Mouse (Mus musculus) ES-Bruce4 (cell line): ENCODE results near the gene Hipk2. TPM values are rescaled to one million over a fixed set of nuclear protein-coding genes. Genes with fewer than 3 reads are reported as not detected.
A peak's percentile ranks its signal among the peaks of the same experiment; 100 is the strongest.

Experiments
- H3K27ac ChIP-seq: 2 replicates; pipeline ENCODE4 v1.5.1; 2012; ENCODE audit warnings: low read length, inconsistent platforms; ENCODE audit not compliant: insufficient read depth
- H3K27me3 ChIP-seq: 2 replicates; pipeline ENCODE4 v1.6.1; 2012; ENCODE audit warnings: mild to moderate bottlenecking, low read length, inconsistent platforms; ENCODE audit not compliant: control insufficient read depth, poor library complexity, insufficient read depth, severe bottlenecking
- H3K36me3 ChIP-seq: 2 replicates; pipeline ENCODE4 v1.6.1; 2012; ENCODE audit warnings: inconsistent platforms, mild to moderate bottlenecking, low read length, moderate library complexity; ENCODE audit not compliant: control insufficient read depth, poor library complexity, insufficient read depth, severe bottlenecking
- H3K4me1 ChIP-seq: one replicate; pipeline ENCODE4 v1.8.1; 2011; ENCODE audit warnings: low read length; ENCODE audit not compliant: control insufficient read depth, insufficient read depth
- H3K4me3 ChIP-seq: 2 replicates; pipeline ENCODE4 v1.5.1; 2011; ENCODE audit warnings: low read depth, mild to moderate bottlenecking, low read length
- H3K9ac ChIP-seq: 2 replicates; pipeline ENCODE4 v1.6.1; 2012; ENCODE audit warnings: low read depth, mild to moderate bottlenecking, inconsistent platforms; ENCODE audit not compliant: poor library complexity, severe bottlenecking
- H3K9me3 ChIP-seq: replicated peaks from 2 replicates; pipeline ENCODE4 v1.6.1; 2012; ENCODE audit warnings: mild to moderate bottlenecking, low read length, inconsistent platforms; ENCODE audit not compliant: control insufficient read depth, poor library complexity, insufficient read depth, severe bottlenecking
- CTCF ChIP-seq: IDR thresholded peaks from one replicate; pipeline ENCODE4 v1.8.1; 2011; ENCODE audit warnings: low read depth, low read length
- EP300 ChIP-seq: IDR thresholded peaks from 2 replicates; pipeline ENCODE4 v1.6.1; 2011; ENCODE audit warnings: low read depth, low read length; ENCODE audit not compliant: insufficient read depth
- POLR2A ChIP-seq: IDR thresholded peaks from one replicate; pipeline ENCODE4 v1.8.1; 2011; ENCODE audit warnings: low read length; ENCODE audit not compliant: insufficient read depth
- polyA plus RNA-seq: library from polyadenylated mRNA; stranded (reverse); fragments of >200 nt; gene quantifications from 2 replicates; pipeline ENCODE4 v1.2.4, GENCODE M21; 2011; ENCODE audit warnings: low read depth; ENCODE audit not compliant: missing spikeins, insufficient read depth, insufficient read length

The Hipk2 gene
- polyA plus RNA-seq, 1 experiment: 17.8 TPM

- TF ChIP-seq CTCF: peak; percentile 85
- no peak for TF ChIP-seq EP300
- Histone ChIP-seq H3K9me3 (no peaks in the 10 kb centered on the region), H3K27ac (no peak overlapping the region), H3K36me3 (no peaks in the 10 kb centered on the region), H3K4me3 (no peak overlapping the region), H3K9ac (no peak overlapping the region), H3K4me1 (no peaks in the 10 kb centered on the region), H3K27me3 (no peaks in the 10 kb centered on the region)
Observed at GRCm38 (mm10) chr6:38736240-38736639, 139.7 kb downstream of the Hipk2 start.

DNA sequence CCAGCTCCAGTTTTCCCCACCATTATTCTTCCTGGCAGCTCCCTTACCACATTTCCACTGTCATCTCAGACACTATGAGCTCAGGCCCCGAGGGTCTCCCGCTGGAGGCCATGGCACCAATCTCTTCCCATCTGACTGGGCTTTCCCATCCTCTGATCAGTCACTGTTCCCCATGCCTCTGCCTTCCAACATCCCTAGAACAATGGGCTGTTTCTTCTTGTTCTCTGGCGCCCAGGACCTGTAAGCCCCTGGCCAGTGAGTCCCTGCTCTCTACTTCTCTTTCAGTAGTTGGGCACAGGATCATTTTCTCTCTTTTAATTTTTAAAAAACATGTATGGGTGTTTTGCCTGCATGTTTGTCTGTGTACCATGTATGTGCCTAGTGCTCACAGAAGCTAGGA is 143.3 kb downstream of the Hipk2 start:
- Histone ChIP-seq H3K27ac (no peak overlapping the region), H3K9ac (no peak overlapping the region), H3K4me3 (no peak overlapping the region), H3K36me3 (no peaks in the 10 kb centered on the region), H3K4me1 (peaks cover 2% of the 10 kb centered on the region), H3K9me3 (no peaks in the 10 kb centered on the region), H3K27me3 (no peaks in the 10 kb centered on the region)
- TF ChIP-seq EP300: no peak
- no peak for TF ChIP-seq POLR2A
- no peak for TF ChIP-seq CTCF

- H3K27me3 ChIP-seq: no peaks in the 10 kb centered on the region
- peak overlapping the region; percentile 33 for H3K27ac ChIP-seq
- no peak overlapping the region for H3K9ac ChIP-seq
- H3K4me1 ChIP-seq: peaks cover 2% of the 10 kb centered on the region
- TF ChIP-seq CTCF (no peak), POLR2A (no peak), EP300 (peak; percentile 89)
- H3K4me3 ChIP-seq: no peak overlapping the region
- H3K9me3 ChIP-seq: no peaks in the 10 kb centered on the region
- no peaks in the 10 kb centered on the region for H3K36me3 ChIP-seq
Observed at GRCm38 (mm10) chr6:38730169-38731146, 145.5 kb downstream of the Hipk2 start.

GRCm38 (mm10) chr6:38725515-38725914 is 150.4 kb downstream of the Hipk2 start:
- Histone ChIP-seq H3K9me3 (no peaks in the 10 kb centered on the region), H3K36me3 (no peaks in the 10 kb centered on the region), H3K27ac (no peak overlapping the region), H3K27me3 (no peaks in the 10 kb centered on the region), H3K9ac (no peak overlapping the region), H3K4me3 (no peak overlapping the region), H3K4me1 (no peaks in the 10 kb centered on the region)
- no peak for TF ChIP-seq POLR2A
- no peak for TF ChIP-seq CTCF
- no peak for TF ChIP-seq EP300

DNA sequence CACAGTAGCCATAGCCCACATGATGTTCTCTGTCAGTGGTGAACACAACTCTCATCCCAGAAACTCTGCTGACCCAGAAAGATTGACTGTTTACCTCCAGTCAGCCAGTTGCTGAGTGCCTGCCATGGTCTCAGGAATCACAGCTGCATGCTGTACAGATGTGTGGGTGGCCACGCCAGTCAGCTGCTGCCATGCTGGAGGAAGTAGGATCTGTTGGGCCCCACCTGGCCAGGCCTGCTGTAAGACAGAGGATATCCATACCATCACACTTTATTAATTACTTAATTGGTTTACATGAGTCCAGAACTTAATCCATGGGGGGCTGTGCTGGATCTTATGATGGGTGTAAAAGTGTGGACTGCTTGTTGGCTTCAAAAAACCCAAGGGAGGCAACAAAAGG is 154.6 kb downstream of the Hipk2 start:
- Histone ChIP-seq H3K9me3 (no peaks in the 10 kb centered on the region), H3K27ac (no peak overlapping the region), H3K4me3 (no peak overlapping the region), H3K27me3 (no peaks in the 10 kb centered on the region), H3K4me1 (no peaks in the 10 kb centered on the region), H3K9ac (no peak overlapping the region), H3K36me3 (no peaks in the 10 kb centered on the region)
- TF ChIP-seq CTCF (no peak), EP300 (no peak), POLR2A (no peak)

DNA sequence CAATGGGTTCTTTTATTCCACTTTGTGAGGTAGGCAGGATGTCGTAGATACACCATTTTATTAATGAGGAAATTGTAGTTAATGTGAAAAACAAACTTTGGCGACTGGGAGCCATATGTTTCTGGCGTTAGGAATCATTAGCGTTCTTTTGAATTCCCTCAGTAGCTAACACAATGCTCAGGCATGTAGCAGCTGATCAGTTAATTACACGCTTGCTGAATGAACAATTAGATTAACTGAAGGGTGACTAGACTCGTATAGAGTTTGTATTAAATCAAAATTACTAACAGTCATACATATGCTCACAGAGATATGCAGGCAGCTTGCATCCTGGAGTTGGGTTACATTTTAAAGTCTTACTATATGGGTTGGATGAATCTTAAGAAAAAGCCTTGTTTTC is 156.7 kb downstream of the Hipk2 start:
- H3K36me3 ChIP-seq: no peaks in the 10 kb centered on the region
- H3K27ac ChIP-seq: no peak overlapping the region
- H3K9me3 ChIP-seq: no peaks in the 10 kb centered on the region
- no peaks in the 10 kb centered on the region for H3K27me3 ChIP-seq
- TF ChIP-seq POLR2A (no peak), EP300 (no peak)
- no peaks in the 10 kb centered on the region for H3K4me1 ChIP-seq
- H3K4me3 ChIP-seq: no peak overlapping the region
- H3K9ac ChIP-seq: no peak overlapping the region
